Mouse (Mus musculus) T-cell, adult 2 months (primary cell): Measurements from ENCODE around the gene Cep104.

ENCODE experiments used
- DNase-seq: peaks from one replicate; pipeline ENCODE4 v3.0.0; 2022; ENCODE audit warnings: low spot score

Cep104 gene

DNA sequence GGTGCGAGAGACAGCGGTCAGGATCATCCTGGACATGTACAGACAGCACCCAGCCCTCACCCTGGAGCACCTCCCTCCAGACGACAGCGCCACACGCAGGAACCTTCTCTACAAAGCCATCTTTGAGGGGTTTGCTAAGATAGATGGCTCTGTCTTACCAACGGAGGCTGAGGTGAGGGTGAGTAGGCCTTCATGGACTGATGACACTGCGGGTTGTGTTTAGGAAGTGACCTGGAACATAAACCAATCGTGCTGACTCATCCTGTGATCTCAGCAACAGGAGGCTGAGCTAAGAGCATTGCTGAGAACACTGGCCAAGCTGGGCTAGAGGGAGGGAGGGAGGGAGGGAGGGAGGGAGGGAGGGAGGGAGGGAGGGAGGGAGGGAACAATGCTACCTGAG lies 18.5 kb downstream of the Cep104 start:
- no peak for DNase-seq

DNA sequence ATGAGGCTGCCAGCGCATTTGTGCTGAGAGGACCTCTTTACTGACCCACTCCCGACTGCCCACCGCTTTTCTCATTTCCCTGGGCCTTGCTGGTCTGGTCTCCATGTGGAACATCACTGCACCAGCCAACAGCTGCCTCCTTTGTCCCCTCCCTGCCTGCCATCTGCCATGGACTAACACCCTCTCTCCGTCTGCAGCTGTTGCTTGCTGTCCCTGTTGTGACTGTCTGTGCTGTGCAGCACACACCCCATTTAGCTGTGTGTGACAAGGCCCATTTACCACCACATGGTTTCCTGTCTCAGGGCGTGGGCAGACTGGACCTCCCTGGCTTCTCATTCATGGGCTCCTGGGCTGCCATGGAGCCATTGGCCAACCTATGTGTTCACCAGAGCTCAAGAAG lies 30.5 kb downstream of the Cep104 start:
- DNase-seq, result no peak

DNA sequence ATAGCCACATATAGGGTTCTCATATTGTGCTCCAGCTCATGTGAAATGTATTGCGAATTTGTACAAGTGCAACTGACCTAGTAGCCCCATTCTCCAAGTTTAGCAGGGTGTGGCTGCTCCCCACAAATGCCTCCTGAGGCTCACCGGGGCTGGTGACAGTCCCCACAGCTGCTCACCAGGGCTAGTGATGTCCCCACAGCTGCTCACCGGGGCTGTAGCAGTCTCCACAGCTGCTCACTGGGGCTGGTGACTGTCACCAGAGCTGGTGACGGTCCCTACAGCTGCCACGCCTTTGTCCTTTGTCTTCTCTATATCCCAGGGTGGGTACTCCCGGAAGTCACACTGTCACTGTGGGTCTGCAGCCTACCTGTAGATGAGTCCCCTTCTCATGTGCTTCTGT lies 31.3 kb downstream of the Cep104 start:
- DNase-seq, result no peak

DNA sequence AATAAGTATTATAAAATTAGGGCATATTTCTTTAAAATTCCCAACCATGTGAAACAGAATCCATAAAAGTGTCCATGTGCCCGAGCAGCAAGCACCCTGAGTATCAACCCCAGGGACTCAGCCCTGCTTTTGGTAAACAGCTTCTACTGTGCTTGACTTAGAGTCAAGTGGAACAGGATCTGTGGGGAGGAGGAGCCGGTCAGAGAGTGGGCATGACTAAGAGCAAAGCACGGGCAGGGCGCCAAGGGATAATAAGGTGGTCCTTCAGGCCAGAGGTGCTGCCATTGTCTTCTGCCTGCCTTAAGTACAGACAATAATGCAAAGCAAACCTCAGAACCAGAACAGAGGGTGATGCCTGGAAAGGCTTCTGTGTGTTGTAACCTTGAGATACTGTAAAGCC lies 32.8 kb downstream of the Cep104 start:
- no peak for DNase-seq

DNA sequence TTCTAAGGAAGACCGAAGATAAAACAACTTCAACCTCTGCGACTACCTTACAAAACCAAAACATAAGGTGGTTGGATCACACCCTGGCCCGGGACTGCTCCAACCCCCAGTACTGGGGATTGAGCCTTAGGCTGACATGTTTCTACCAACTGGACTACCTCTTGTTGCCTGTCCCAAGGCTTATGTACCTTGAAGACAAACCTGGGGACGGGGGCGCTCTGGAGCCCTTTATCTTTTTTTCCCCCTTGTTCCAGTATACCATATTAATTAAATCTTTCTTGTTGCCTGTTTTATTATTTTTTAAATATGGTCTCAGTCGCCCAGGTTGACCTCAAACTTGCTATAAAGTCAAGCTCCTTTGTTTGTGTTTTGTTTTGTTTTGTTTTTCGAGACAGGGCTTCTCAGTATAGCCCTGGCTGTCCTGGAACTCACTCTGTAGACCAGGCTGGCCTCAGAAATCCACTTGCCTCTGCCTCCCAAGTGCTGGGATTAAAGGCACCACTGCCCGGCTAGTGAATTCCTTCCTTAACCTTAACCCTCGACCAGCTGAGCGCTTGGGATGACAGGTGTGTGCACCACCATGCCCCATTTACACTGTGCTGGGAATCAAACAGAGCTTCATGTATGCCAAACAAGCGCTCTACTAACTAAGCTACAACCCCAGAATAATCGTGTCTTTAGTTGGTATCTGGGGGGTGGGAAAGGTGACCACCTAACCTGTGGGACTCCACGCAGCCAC lies 36.1 kb downstream of the Cep104 start:
- DNase-seq, result no peak

DNA sequence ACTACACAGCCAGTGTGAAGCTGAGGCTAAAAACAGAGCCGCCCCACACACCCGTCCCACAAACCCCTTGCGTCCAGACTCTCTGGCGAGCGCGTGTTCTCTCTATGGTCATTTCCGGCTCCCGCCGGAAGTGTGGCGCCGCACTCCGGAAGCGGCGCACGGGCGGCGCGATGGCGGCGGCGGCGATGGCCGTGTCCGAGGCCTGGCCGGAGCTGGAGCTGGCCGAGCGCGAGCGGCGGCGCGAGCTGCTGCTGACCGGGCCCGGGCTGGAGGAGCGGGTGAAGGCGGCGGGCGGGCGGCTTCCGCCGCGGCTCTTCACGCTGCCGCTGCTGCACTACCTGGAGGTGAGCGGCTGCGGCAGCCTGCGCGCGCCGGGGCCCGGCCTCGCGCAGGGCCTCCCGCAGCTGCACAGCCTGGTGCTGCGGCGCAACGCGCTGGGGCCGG lies 36.7 kb downstream of the Cep104 start, which contains the start of gene Lrrc47:
Lrrc47 (plus strand) TSS at position 86 of the 444 bp plus-strand sequence.
- peak; percentile 66 for DNase-seq

DNA sequence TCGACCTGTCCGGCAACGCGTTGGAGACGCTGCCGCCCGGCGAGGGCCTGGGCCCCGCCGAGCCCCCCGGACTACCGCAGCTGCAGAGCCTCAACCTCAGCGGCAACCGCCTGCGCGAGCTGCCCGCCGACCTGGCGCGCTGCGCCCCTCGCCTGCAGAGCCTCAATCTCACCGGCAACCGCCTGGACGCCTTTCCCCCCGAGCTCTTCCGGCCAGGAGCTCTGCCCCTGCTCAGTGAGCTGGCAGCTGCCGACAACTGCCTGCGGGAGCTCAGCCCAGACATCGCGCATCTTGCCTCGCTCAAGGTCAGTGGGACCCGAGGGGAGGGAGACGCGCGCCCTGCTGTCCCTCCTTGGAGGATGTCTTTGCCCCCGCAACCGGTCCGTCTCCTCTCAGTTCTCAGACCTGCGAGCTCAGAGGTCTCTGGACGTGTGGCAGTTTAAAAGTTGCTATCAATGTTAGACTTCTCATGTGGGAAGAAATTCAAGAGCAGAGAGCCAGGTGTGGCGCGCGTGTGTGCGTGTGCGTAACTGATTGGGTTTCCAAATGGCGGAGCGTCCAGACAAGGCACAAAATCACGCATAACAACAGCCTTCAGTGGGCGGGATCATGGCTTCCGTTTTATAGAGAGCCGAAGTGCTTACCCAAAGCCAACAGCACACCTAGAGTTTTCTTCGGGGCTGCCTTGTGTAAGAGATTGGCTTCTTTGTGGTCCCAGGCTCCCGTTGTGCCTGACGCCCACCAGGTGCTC lies 37.3 kb downstream of the Cep104 start:
- peak; percentile 34 for DNase-seq

DNA sequence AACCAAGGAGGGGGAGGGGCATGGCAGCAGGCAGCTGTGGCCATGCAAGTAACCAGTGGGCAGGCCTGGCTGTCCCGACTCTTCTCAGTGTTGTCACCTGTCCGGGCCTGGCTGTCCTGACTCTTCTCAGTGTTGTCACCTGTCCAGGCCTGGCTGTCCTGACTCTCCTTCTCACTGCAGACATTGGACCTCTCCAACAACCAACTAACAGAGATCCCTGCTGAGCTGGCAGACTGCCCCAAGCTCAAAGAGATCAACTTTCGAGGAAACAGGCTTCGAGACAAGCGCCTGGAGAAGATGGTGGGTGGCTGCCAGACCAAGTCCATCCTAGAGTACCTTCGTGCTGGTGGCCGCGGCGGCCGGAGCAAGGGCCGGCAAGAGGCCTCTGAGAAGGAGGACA lies 40.5 kb downstream of the Cep104 start:
- DNase-seq, result no peak

DNA sequence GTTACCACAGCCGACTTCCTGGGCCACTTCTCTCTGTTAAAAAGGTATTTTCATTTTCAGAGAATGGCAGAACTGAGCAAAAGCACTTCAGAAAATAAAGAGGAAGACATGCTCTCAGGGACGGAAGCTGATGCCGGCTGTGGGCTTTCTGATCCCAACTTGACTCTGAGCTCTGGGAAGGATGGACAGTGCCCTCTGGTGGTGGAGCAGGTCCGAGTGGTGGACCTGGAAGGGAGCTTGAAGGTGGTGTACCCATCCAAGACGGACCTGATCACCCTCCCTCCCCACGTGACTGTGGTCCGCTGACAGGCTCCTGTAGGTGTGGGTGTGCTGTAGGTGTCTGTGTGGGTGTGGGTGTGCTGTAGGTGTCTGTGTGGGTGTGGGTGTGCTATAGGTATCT lies 44.6 kb downstream of the Cep104 start:
- no peak for DNase-seq

DNA sequence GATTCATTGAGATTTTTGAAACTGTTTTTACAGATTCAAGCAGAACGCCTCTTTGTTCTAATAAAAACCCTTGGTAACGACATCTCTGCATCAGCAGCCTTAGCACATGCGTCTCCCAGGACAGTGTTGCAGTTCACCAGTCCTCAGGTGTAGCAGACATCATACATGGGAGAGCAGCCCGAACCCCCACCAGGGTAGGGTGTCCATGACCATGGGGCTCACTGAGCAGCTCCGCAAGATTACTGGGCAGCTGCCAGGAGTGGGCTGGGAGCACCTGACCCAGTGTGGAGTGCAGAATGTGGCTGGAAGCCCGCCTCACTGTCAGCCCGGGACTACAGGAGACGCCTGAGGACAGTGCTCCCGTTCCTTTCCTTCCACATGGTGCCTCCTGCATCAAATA lies 46.4 kb downstream of the Cep104 start:
- DNase-seq, result no peak

DNA sequence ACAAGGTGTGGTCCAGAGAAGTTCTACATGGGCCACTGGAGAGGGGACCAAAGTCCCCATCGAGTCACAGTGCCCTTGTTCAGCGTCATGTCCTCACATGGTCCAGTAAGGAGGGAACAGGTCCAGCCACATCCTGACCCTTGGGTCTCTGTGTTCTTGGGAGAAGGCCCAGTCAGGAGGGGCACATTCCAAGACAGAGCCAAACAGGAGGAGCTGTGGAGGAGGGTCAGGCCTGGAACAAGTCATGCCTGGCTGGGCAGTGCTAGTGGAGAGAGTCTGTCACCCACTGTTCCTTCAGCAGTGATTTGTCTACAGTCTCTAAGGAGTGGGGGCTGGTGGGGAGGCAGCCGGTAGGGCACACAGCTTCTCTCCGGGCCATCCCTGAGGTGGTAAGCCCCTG lies 47.4 kb downstream of the Cep104 start:
- no peak for DNase-seq

DNA sequence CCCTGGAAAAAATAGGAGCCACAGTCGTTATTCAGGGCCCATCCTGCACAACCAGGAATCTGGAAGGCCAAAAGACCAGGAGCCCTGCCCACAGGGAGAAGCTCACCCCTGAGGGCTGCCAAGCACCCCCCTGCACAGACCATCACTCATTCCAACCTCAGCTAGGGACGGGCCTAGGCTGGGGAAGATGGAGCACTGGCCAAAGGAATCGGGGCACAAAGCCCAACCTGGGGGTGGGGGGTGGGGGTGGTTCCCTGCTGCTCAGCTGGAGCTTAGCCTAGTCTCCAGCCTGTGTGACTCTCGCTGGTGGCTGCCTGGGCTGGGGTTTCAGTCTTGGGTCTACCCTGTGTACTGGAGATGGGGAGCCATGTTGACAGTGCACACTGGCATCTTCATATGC lies 47.9 kb downstream of the Cep104 start:
- DNase-seq, result no peak

DNA sequence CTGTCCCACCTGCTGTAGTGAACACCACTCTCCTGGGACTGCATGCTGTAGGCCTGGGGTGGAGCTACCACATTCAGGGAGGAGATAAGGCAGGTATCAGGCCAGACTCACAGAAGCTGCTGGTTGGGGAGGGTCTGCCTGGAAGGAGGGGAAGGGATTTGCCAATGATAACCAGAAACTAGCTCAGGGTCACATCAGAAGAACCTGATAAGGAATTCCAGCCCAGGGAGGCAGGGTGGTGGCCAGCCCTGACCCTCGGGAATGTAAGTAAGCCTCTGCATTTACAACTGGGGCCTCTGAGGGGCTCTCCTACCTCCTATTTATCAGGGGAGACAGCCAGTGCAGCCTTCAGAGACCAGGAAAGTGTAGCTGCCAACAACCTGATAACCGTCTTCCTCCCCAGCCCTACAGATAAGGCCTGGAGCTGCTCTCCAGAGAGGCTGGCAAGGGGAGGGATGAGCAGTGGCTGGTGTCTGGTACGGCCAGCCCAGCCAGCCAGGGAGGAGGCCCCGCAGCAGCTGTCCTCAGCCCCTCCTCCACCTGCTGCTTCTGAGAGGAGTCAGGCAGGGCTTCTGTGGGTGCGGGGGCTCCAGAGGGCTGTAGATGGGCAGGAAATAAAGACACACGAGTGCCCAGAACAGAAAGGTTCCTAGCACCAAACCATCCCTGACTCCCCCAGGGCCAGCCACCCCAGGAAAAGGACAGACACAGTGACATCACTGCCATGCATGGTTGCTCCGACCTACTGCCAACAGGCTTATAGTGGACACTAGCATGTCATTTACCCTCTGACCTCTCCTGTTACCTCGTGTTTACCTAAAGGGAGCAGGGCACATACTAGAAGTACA lies 49.0 kb downstream of the Cep104 start:
- no peak for DNase-seq

DNA sequence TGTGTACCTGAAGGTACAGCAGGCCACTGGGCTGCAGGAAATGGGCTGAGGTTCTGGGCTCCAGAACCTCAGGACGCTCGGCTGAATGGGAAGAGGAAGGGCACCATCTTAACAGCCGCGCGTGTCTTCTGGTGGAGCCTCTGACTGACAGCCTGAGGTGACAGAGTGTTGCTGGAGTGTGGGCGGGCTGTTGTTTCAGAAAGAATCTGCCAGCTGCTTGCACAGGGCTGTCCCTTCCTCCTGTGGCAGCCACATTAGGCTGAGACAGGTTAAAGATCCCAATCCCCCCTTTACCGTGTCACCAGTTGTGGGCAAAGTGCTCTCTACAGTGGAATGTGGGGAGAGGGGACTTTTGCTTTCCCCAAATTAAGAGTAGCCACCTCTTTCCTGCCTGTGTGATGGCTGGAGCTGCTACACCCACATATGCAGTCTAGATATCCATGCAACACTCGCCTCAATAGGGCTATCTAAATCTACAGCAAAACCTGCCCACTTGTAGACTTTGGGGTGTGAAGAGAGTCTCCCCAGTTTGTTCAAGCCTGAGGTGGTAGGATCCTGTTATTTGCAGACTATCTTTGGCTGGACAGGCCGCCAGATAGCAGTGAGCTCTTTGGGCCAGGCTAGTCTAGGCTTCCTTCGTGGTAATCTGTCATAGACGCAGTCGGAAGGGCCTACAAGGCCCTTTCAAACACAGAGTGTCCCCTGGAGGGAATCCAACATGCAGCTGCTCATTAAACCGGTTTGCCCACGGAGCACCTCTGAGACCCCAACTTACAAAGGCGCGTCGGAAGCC lies 49.9 kb downstream of the Cep104 start:
- no peak for DNase-seq

DNA sequence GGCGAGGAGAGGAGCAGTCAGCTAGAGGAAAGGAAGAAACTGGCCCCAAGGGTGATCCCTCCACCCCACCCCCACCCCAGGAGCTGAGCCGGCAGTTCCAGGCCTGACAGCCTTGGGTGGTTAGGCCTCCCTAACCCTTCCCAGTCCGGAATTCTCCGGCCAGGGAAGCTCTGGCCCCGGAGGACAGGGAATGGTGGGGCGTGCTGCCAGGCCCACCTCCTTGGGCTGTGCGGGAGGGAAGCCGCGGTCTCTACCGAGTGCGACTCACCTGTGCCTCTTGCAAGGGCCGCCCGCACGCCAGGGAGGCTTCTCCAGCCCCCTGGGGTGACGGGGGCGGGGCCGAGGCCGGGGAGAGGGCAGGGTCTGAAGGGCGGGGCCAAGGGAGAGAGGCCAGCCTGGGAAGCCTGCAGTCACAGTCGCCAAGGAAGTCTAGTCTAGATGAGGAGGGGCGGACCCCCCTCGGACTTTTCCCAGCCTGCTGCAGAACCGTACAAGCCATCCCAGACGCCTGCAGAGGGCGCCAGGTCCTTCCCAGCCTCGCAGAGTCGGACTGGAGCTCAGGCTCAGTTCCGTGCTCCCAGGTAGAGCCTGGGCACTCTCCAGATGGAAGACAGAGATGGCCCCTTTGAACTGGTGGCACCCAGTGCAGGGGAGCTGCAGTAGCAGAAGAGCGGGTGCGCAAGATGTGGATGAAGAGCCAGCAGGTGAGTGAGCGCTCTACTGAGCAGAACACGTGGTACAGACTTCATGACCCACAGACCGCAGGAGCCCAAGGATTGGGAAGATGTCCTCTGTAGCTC lies 50.8 kb downstream of the Cep104 start, which contains the start of gene Smim1:
Smim1 (minus strand) TSS at position 590 of the 800 bp plus-strand sequence.
- no peak for DNase-seq

DNA sequence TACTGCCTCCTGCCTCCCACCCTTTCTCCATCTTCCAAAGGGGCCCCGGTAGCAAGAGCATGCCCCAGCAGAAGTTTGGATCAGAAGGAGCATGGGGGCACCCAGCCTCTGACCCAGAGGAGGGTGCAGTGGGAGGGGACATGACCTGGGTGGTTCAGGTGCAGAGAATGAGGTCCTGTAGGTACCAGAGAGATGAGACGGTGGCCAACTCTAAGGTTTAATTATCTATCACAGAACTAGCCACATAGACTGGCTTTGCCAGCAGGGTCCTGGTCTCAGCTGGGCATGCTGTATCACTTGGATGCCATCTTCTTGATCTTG lies 51.4 kb downstream of the Cep104 start:
- DNase-seq, result no peak

DNA sequence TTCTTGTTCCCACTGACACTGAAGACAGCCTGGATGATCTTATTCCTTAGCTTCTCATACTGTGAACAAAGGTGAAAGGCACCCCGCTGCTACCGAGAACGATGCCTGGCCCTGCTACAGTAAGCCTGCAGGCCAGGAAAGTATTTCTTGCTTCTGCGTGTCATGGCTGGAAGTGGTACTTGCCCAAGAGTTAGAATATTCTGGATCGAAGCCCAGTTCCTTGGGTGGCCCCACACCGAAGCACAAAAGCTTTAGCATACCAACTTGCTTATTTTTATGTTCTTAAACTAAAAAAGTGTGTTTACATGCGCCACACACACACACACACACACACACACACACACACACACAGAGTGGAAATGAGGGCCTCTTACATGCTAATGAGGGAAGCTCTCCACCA lies 53.1 kb downstream of the Cep104 start:
- no peak for DNase-seq

DNA sequence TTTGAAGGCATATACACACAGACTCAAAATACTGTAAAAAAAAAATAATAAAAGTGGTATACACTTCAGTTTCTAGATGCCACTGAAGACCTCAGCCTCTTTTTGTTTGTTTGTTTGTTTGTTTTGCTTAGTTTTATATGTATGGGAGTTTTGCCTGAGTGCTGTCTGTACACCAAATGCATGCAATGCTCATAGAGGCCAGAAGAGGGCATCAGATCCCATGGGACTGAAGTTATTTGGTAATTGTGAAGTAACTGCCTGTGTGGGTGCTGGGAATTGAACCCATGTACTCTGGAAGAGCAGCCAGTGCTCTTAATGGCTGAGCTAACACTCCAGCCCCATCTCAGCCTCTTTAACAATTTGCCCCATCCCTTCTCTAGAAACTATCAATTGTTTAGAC lies 53.7 kb downstream of the Cep104 start:
- no peak for DNase-seq

DNA sequence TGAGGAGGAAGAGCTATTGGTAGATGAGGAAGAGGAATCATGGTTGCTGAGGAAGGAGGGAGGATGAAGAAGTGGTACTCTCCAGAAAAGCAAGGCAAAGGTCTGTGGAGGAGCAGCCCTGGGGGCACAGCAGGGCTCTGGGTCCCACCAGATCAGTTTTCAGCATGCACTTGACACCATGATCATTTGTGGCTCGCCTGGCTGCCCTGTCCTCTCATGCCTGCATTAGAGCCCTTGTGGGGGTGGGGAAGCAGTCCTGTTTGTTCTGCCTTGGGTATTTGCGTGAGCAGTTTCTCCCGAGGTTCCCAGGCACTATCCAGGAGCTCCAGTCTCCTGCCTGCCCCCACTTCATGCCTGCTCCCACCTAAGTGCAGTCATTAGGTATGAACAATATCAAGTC lies 62.1 kb downstream of the Cep104 start:
- no peak for DNase-seq

DNA sequence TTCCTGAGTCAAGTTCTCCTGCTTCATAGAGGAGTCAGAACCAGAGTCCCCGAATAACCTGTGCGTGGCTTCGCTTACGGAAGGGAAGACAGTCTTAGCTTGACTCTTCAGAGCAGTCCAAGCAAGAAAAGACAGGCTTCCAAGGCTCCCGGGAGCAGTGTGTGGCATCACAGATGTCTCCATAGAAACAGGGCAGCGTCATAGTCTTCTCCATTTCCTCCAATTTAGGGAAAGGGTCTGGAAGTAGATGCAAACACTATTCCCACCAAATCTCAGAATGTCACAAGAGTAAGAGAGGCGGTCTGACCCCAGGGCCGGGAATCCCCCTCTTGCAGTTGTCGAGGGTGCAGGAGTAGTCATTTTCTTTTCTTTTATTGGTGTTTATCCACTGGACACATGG lies 67.6 kb downstream of the Cep104 start, which contains the start of gene Ccdc27:
Ccdc27 (minus strand) TSS at position 101 of the 400 bp plus-strand sequence.
- no peak for DNase-seq

DNA sequence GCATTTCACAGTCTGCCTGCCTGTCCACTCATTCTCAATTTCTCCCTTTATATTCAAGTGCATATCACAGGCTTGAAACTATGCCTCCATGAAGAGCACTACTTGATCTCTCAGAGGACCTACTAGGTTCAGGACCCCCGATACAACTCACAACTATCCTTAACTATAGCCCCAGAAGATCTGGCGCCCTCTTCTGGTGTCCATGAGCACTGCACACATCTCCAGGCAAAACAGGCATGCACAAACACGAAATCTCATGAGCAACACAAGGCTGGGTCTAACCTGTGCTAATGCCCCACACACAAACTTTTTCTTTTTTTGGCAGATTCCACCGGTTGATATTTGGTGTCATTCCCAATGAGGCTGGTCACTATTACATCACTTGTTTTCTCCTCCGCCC lies 70.8 kb downstream of the Cep104 start:
- DNase-seq, result no peak
